Mouse (Mus musculus) olfactory bulb, adult 2 months (tissue): ENCODE data around the gene Wt1.

ENCODE experiments used
- CTCF ChIP-seq: fragments of 200-500 bp; IDR thresholded peaks from 2 replicates; pipeline ENCODE4 v1.5.1; 2012; ENCODE audit warnings: low read depth, mild to moderate bottlenecking, low read length, moderate library complexity; ENCODE audit not compliant: insufficient read depth
- POLR2A ChIP-seq: fragments of 200-500 bp; IDR thresholded peaks from 2 replicates; pipeline ENCODE4 v1.6.1; 2012; ENCODE audit warnings: mild to moderate bottlenecking, low read depth, low read length, moderate library complexity; ENCODE audit not compliant: insufficient read depth

DNA sequence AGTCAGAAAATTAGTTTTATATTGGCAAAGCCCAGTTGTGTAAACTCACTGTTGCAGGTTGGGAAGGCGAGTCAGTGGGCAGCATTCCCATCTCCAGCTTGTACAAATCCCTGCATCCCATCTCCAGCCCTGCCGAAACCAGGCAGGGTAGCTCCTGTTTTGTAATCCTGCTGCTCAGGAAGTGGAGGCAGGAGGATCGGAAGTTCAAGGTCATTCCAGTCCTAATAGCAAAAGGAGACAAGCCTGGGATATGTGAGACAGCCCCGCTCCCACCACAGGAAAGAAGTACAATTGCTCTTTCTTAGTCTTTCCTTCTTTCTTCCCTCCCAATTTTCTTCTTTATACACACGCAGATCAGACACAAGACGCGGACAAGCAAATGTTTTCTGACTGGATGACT is 25.8 kb upstream of the Wt1 start:
- no peak for TF ChIP-seq POLR2A
- TF ChIP-seq CTCF, result no peak
